Mouse (Mus musculus) brain, adult 2 months (tissue): ENCODE data around the gene Pkd1l2.
A peak's percentile ranks its signal among the peaks of the same experiment; 100 is the strongest.

Source experiments
- DNase-seq: peaks from one replicate; pipeline ENCODE4 v3.0.0; 2011; ENCODE audit warnings: low read depth, low spot score

The Pkd1l2 gene

GRCm38 (mm10) chr8:117033393-117033792 is 48.9 kb downstream of the Pkd1l2 start:
- DNase-seq = no peak

GRCm38 (mm10) chr8:117032609-117033008 is 49.6 kb downstream of the Pkd1l2 start:
- DNase-seq = no peak

DNA sequence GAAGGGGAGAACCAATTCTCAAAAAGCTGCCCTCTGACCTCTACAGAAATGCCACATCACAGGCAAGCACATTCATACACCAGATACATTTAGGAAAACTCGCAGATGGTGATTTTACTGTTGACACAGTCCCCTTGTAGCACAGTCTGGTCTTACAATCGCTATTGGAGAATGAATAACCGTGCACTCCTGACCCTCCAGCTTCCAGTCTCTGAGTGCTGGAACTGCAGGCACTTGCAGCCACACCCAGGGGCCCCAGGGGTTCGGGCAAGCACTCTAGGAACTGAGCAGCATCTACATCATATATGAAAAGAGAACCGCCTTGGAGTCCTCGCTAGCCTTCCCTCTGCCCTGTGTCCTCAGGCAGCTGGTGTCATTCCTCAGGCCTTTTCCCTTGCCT is 50.8 kb downstream of the Pkd1l2 start:
- no peak for DNase-seq

- DNase-seq = no peak
Measured at GRCm38 (mm10) chr8:117028686-117029085, 53.6 kb downstream of the Pkd1l2 start.

GRCm38 (mm10) chr8:117027601-117028000 is 54.6 kb downstream of the Pkd1l2 start:
- DNase-seq = no peak

DNA sequence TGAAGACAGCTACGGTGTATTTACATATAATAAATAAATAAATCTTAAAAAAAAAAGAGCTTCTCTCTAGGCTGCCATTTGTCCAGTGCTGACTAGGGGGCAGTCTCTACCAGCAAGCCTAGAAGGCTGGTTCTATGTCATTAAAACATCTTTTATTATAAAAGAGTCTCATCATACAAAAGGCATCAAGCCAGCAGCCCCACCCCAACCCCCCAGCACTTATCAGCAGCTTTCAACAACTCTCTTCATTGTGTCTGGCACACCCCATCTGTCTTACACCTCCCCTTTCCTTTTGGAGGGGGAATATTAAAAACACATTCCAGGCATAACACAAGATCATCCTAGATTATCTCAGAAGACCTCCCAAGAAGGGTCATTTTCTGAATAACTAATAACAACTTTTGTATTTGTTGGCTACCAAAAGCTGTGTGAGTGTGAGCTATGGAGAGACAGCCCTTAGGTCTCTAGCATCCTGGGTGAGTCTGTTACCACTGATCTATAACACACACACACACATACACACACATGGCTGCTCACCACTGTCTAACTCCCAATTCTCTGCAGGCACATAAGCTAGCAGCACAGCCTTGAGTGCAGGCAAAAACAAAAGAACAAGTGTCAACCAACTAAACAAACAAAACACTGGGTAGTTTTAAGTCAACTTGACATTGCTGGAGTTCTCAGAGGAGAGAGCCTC is 59.8 kb downstream of the Pkd1l2 start:
- peak; percentile 4 for DNase-seq

- DNase-seq = peak; percentile 71
Measured at GRCm38 (mm10) chr8:117019323-117020275, 62.6 kb downstream of the Pkd1l2 start.

- DNase-seq = no peak
Measured at GRCm38 (mm10) chr8:117017896-117018295, 64.4 kb downstream of the Pkd1l2 start.

GRCm38 (mm10) chr8:117017006-117017405 is 65.2 kb downstream of the Pkd1l2 start:
- DNase-seq = no peak

- no peak for DNase-seq
Measured at GRCm38 (mm10) chr8:117015670-117016069, 66.6 kb downstream of the Pkd1l2 start.

DNA sequence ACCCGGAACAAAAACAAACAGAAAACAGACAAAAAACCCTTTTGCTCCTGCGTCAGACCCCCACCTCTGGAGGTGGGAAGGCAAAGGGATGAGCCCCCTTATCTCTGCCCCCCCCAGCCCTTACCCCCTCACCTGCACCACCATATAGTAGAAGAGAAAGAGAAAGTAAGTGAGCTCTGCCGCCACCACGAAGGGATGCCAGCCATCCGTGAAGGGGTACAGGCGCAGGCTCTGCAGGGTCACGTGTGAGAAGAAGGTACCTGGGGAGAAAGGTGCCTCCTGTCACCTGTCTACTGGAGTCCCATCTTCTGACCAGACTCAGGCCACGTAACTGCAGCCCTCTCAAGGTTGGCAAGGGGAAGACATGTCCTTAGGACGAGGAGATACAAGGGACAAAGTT is 70.9 kb downstream of the Pkd1l2 start:
- no peak for DNase-seq

DNA sequence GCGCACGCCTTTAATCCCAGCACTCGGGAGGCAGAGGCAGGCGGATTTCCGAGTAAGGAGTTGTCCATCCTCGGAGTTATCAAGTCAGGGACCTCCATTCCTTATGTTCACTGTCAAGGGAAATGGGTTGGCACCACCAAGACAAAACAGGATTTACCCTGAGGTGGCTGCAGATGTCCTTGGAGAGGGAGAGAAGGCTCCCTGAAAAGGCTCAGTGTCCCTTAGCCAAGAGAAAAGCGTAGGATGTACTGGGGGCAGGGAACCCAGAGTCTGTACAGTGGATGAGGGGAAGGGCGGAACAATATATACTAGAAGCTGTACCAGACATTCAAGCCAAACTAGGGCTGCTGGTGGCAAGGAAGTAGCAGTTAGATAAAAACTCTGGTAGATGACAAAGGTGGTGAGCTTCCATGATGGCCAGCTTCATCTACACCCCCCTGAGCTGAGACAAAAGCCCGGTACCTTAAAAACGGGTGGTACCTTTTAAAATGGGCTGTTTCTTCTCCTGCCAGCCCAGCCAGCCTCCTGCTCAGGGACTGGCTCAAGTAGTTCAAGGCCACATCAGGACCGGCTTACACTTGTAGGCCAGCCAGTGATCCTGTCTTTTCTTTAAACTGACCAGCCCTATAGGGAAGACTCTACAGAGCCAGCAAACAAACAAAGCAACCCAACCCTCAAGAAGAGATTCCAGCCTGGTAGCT is 88.1 kb downstream of the Pkd1l2 start:
- DNase-seq = no peak

DNA sequence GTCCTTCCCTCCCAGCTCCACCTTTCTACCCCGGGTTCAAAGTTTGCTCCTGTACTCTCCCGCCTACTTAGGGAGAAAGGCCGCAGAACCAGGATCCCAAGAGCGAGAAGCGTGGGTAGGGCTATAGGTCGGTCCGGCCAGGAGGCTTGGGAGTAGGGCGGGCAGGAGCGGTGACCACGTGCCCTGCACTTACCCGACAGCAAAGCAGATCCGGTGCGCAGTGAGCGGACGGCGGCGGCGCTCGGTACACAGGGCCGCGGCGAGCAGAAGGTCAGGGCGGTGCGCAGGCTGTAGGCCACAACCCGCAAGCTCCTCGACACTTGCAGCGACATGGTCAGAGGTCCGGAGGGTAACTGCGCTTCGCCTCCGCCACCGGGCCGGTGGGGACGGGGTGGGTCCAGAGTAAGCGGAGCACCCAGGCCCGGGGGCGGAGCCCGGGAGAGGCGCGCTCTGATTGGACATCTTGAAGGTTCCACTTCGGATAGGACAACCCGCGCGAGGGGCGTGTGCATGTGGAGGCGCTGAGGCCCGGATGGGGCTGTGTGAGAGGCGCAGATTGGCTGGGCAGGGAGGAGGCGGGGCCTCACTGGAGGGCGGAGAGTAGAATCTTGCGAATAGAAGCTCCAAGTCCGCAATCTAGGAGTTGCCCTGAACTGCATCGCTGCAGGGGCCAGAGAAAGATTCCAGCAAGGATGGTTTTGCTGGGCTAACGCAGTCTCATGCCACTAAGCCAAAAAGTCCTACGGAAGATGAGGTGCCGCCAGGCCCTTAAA is 89.0 kb downstream of the Pkd1l2 start, which contains the start of gene Gcsh:
Gene Gcsh (minus strand): TSS at position 443 of the 773 bp plus-strand sequence.
- peak; percentile 99 for DNase-seq

GRCm38 (mm10) chr8:116992176-116992971 is 89.9 kb downstream of the Pkd1l2 start:
- peak; percentile 56 for DNase-seq

DNA sequence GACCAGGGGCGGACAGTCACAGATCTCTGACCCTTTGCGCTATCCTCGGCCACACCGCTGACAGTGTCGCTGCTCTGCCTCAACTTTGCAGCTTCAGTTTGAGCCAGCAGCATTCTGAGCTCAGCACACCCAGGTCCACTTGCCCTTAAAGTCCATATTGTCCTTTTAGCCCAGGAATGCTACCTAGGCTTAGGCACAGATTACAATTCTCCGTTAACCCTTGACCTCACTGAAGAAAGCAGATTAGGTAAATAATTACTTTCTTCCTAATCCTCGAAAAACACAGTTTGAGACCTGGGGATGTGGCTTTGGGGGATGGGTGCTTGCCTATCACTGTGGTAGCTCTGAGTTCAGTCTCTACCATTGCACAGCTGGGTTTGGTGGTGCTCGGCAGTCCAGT is 91.0 kb downstream of the Pkd1l2 start:
- DNase-seq = no peak

DNA sequence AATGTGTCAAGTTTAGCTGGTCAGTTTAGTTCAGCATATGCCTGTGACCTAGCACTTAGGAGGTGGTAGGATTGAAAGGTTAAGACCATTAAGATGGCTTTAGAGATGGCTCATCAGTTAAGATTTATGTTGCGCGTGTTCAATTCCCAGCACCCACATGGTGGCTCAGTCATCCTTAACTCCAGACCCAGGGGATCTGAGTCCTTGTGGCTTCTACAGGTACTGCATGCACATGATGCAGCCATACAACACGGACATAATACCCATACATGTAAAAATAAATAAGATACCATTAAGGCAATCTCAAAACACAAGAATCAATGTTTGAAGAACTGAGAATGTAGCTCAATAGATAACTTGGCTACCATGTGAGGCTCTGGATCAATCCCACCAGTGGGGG is 92.4 kb downstream of the Pkd1l2 start:
- no peak for DNase-seq

DNA sequence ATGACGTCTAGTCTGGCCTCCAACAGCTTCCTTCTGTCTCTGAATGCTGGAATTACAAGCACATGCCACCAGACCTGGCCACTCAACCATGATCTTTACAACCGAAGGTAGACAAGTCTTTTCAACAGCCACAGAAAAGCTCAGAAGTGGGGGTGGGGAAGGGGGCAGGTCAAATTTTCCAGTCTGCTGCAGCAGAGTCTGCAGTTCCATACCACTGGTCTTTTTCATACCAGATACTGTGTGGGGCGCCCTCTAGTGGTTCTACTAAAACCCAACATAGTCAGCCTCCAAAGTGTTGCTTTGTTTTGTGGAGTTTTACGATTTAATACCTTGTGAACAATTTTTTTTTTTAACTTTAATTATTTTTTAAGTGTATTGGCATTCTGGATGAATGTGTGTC is 102.1 kb downstream of the Pkd1l2 start:
- peak; percentile 76 for DNase-seq

DNA sequence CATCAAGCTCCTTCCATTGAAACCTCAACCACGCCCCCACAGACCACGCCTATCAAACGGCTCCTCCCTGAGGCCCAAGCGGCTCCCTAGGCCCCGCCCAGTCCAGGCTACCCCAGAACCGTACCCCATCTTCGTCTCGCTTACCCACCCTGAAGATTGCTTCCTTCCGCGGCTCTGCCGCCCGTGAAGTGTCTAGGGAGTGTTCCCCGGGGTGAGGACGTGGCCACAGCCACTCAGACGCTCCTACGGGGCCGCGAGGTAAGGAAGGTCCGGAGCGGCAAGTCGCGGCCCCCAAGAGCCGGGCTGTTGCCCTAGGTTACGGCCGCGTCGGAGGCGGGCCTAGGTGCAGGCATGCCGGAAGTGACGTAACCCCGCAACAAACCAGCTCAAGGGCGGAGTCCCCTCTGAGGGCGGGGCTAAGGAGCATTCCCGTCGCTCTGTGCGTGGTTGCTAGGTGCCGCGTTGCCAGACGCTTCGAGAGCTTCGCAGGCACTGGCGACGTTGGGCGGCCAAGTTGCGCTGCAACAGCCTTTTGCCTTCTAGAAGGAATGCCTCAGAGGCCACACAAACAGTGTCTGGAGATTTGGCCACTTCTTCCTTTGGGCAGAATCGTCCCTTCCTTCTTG is 103.5 kb downstream of the Pkd1l2 start, which contains the start of gene 1700030J22Rik:
Gene 1700030J22Rik (minus strand): TSS at position 329 of the 626 bp plus-strand sequence.
- peak; percentile 99 for DNase-seq

GRCm38 (mm10) chr8:116978052-116978451 is 104.2 kb downstream of the Pkd1l2 start:
- DNase-seq = peak; percentile 50

DNA sequence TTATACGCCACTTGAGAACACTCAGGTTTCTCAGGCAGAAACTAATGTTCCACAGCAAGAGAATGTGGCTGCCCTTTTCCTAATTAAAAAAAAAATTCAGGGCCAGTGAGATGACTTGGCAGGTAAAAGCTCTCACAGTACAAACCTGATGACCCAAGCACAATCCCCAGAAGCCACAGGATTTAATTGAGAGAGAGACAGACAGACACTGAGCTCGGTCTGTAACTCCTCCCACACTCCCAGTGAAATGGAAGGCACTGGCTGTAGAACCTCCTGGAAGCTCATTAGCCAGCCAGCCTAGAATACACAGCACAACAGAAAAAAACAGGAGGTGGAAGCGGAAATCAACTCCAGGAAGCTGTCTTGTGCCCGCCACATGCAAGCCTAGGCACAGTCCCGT is 106.6 kb downstream of the Pkd1l2 start:
- DNase-seq = no peak
